Mouse (Mus musculus): Measurements from ENCODE around the gene Grin2c. TPM values are rescaled to one million over a fixed set of nuclear protein-coding genes. Genes with fewer than 3 reads are reported as not detected.

Grin2c gene
- 0.06 and 0.17 TPM in 2 replicates for polyA plus RNA-seq (2016; fragmentation: Nextera tagmentation; extraction: Ambion mirVana)

GRCm38 (mm10) chr11:115267061-115267883 is at the start of gene Grin2c:
Grin2c (minus strand) TSS chr11:115267243.
- Histone ChIP-seq H3K4me2 (replicated peaks) (peak within 1 kb of the TSS; percentile 53), H3K4me1 (peaks cover 30% of the 10 kb centered on the region), H3K36me3 (peaks cover 13% of the 10 kb centered on the region), H3K9me3 (no peaks in the 10 kb centered on the region), H3K9ac (replicated peaks) (0 out of 2 replicates have a peak within 1 kb of the TSS, but pooled peaks have one; percentile 21), H3K27ac (replicated peaks) (no peak within 1 kb of the TSS), H3K27me3 (peaks cover 74% of the 10 kb centered on the region), H3K4me3 (peak within 1 kb of the TSS; percentile 31)
- ATAC-seq (ENCODE audit: low FRiP score, low read depth), result no peak
- 6% methylated on average over 37 of the region's 50 CpGs for WGBS

DNA sequence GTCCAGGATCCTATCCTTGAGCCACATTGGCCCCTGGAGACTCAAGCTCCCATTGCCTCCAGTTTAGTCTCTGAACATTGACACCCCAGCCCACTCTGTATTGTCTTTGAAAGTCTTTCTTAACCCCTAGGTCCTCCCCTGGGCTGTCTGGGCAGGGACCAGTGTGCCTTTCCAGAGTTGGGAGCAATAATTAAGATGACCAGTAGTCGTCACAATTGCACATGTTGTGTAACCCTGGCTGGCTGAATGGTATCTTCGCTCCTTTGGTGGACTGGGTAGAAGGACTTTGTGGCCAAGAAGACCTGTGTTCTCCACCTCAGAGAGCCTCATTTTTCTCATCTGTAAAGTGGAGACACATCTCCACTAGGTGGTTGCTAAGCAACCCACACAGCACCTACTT is 47.2 kb upstream of the Grin2c start:
- Histone ChIP-seq H3K9me3 (no peaks in the 10 kb centered on the region), H3K36me3 (no peaks in the 10 kb centered on the region), H3K4me1 (peaks cover 10% of the 10 kb centered on the region), H3K4me2 (replicated peaks) (no peak overlapping the region), H3K27me3 (peaks cover 76% of the 10 kb centered on the region), H3K9ac (replicated peaks) (no peak overlapping the region), H3K4me3 (no peak overlapping the region), H3K27ac (replicated peaks) (no peak overlapping the region)
- no peak for ATAC-seq (ENCODE audit: low FRiP score, low read depth)
- 40% methylated on average over 2 of the region's 2 CpGs for WGBS

GRCm38 (mm10) chr11:115308781-115309180 is 41.7 kb upstream of the Grin2c start:
- no peaks in the 10 kb centered on the region for H3K9me3 ChIP-seq
- ATAC-seq (ENCODE audit: low FRiP score, low read depth), result no peak
- no peak overlapping the region for H3K4me2 ChIP-seq (replicated peaks)
- WGBS, result 47% methylated on average over 1 of the region's 1 CpGs
- H3K4me3 ChIP-seq, result no peak overlapping the region
- peaks cover 8% of the 10 kb centered on the region; the same call in 1 of the 2 replicates for H3K4me1 ChIP-seq
- no peak overlapping the region for H3K9ac ChIP-seq (replicated peaks)
- H3K27me3 ChIP-seq, result peaks cover 42% of the 10 kb centered on the region
- H3K36me3 ChIP-seq, result no peaks in the 10 kb centered on the region
- no peak overlapping the region for H3K27ac ChIP-seq (replicated peaks)

DNA sequence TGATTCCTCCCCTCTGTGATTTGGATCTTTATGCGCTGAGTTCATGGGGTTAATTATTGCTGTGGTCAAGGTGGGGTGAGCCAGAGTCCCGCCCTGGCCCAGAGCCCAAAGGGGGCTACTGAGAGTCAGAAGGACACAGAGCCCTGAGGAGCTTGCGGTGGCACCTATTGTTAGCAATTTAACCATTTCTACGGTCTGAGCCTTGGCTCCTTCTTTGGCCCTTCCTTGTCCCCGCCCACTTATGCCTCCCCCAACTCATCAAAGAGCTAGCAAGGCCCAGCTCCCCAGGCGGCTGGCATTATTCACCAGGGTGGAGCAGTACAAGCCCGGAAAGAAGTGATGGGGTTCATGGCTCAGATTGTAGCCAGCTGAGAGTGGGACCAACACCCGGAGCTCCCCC is 39.8 kb upstream of the Grin2c start, which contains the start of gene Otop2:
Gene Otop2 (plus strand): TSS at position 301 of the 400 bp plus-strand sequence.
- no peak for ATAC-seq (ENCODE audit: low FRiP score, low read depth)

GRCm38 (mm10) chr11:115303167-115303566 is 36.1 kb upstream of the Grin2c start:
- Histone ChIP-seq H3K4me3 (no peak overlapping the region), H3K4me2 (replicated peaks) (no peak overlapping the region), H3K9ac (replicated peaks) (no peak overlapping the region), H3K36me3 (no peaks in the 10 kb centered on the region), H3K27ac (replicated peaks) (no peak overlapping the region), H3K27me3 (peaks cover 34% of the 10 kb centered on the region), H3K9me3 (no peaks in the 10 kb centered on the region), H3K4me1 (peaks cover 8% of the 10 kb centered on the region; the same call in 1 of the 2 replicates)
- no peak for ATAC-seq (ENCODE audit: low FRiP score, low read depth)
- WGBS, result 77% methylated on average over 8 of the region's 8 CpGs

More for the DNA sequence above, 39.8 kb upstream of the Grin2c start, which contains the start of gene Otop2:
- Histone ChIP-seq H3K9ac (replicated peaks) (no peak within 1 kb of the TSS; the same call in 1 of the 2 replicates), H3K27ac (replicated peaks) (no peak within 1 kb of the TSS), H3K4me2 (replicated peaks) (no peak within 1 kb of the TSS), H3K27me3 (peaks cover 27% of the 10 kb centered on the region; the same call in 1 of the 2 replicates), H3K9me3 (no peaks in the 10 kb centered on the region), H3K4me1 (peaks cover 8% of the 10 kb centered on the region; the same call in 1 of the 2 replicates), H3K36me3 (no peaks in the 10 kb centered on the region), H3K4me3 (no peak within 1 kb of the TSS)
- 14% methylated on average over 8 of the region's 8 CpGs for WGBS

- WGBS, result 97% methylated on average over 2 of the region's 2 CpGs
- H3K4me1 ChIP-seq, result peaks cover 13% of the 10 kb centered on the region; the same call in 1 of the 2 replicates
- H3K27ac ChIP-seq (replicated peaks), result no peak overlapping the region
- no peak overlapping the region for H3K4me2 ChIP-seq (replicated peaks)
- peaks cover 35% of the 10 kb centered on the region for H3K27me3 ChIP-seq
- no peaks in the 10 kb centered on the region for H3K9me3 ChIP-seq
- H3K36me3 ChIP-seq, result no peaks in the 10 kb centered on the region
- no peak overlapping the region for H3K9ac ChIP-seq (replicated peaks)
- no peak for ATAC-seq (ENCODE audit: low FRiP score, low read depth)
- H3K4me3 ChIP-seq, result no peak overlapping the region
Measured at GRCm38 (mm10) chr11:115301351-115301750, 34.3 kb upstream of the Grin2c start.

DNA sequence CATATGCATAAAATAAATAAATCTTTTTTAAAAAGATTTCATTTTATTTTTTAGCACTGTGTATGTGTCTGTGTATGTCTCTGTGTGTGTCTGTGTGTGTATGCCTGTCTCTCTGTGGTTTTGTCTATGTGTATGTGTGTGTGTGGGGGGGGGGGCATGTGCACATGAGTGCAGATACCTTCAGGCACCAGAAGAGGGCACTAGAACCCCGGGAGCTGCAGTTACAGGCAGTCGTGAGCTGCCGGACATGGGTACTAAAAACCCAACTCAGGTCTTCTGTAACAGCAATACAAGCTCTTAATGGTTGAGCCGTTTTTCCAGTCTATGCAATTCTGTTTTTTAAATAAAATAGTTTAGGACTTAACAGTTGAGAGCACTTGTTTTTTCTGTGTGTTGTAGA is 33.7 kb upstream of the Grin2c start:
- no peak overlapping the region for H3K9ac ChIP-seq (replicated peaks)
- H3K27me3 ChIP-seq, result peaks cover 39% of the 10 kb centered on the region
- H3K36me3 ChIP-seq, result no peaks in the 10 kb centered on the region
- no peak overlapping the region for H3K4me3 ChIP-seq
- 87% methylated on average over 4 of the region's 4 CpGs for WGBS
- H3K9me3 ChIP-seq, result no peaks in the 10 kb centered on the region
- no peak overlapping the region for H3K4me2 ChIP-seq (replicated peaks)
- ATAC-seq (ENCODE audit: low FRiP score, low read depth), result no peak
- H3K4me1 ChIP-seq, result peaks cover 13% of the 10 kb centered on the region; the same call in 1 of the 2 replicates
- H3K27ac ChIP-seq (replicated peaks), result no peak overlapping the region

DNA sequence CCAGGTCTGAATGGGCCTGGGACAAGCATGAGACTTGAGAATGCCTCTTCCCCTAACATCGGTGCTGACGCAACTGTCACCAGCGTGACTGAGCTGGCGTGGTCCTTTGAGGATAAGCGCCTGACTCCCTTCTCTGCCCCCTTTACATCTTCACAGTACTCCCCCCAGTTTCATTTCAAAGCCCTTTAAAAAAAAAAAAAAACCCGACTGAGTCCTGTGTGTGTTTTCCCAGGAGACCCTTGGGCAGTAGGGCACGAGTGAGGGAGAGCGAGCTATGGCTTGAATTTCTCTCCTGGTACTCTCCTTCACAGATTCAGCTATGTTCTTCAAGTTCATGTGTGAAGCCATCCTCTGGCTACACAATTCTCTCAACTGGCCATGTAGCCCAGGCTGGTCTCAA is 31.1 kb upstream of the Grin2c start:
- Histone ChIP-seq H3K36me3 (no peaks in the 10 kb centered on the region), H3K27me3 (peaks cover 42% of the 10 kb centered on the region), H3K4me2 (replicated peaks) (0 out of 2 replicates have a peak overlapping the region, but pooled peaks have one; percentile 86), H3K9ac (replicated peaks) (no peak overlapping the region), H3K9me3 (no peaks in the 10 kb centered on the region), H3K4me3 (no peak overlapping the region), H3K27ac (replicated peaks) (no peak overlapping the region), H3K4me1 (peaks cover 13% of the 10 kb centered on the region; the same call in 1 of the 2 replicates)
- WGBS, result 74% methylated on average over 8 of the region's 8 CpGs
- no peak for ATAC-seq (ENCODE audit: low FRiP score, low read depth)

- H3K27me3 ChIP-seq, result peaks cover 42% of the 10 kb centered on the region
- WGBS, result under 1% methylated on average over 43 of the region's 44 CpGs
- peak within 1 kb of the TSS; percentile 86 for H3K4me2 ChIP-seq (replicated peaks)
- H3K9ac ChIP-seq (replicated peaks), result peak within 1 kb of the TSS; percentile 62; the same call in 1 of the 2 replicates
- H3K27ac ChIP-seq (replicated peaks), result no peak within 1 kb of the TSS
- ATAC-seq (ENCODE audit: low FRiP score, low read depth), result peak; percentile 56
- no peaks in the 10 kb centered on the region for H3K36me3 ChIP-seq
- peak within 1 kb of the TSS; percentile 48 for H3K4me3 ChIP-seq
- no peaks in the 10 kb centered on the region for H3K9me3 ChIP-seq
- peaks cover 13% of the 10 kb centered on the region; the same call in 1 of the 2 replicates for H3K4me1 ChIP-seq
Measured at GRCm38 (mm10) chr11:115297214-115297826, 30.3 kb upstream of the Grin2c start, which contains the start of gene Fads6. Fads6 (minus strand) TSS chr11:115297663.

DNA sequence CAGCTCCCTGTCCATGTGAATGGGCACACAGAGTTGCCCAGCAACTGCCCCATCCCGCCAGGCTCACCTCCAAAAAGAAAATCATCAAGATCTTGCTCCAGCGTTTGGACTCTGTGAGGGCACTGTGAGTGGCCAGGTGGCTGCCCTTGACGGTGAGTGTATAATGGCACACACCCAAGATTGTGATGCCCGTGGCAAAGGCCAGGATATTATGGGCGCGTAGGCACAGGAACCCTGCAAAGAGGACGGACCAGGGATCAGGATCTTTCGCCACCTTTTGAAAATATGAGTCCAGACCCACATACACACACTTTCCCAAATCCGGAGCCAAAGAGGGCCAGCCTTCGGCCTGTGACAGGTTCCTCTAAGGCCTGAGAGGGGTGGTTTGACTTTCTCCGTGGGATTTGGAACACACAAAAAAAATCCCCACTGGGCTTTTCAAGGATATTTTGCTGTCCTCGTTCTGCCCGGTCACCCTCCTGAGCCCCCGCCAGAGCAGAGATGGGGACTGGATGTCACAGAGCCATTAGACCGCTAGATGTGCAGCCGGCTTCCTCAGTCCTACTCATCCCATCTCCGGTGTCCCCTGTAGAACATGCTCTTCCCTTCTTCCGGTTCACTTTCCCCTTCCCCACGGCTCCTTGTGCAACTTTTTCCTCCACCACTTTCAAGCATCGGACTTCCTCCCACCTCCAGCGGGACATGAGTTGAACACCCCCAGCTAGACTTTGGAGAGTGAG is 29.6 kb upstream of the Grin2c start:
- Histone ChIP-seq H3K9me3 (no peaks in the 10 kb centered on the region), H3K27ac (replicated peaks) (no peak overlapping the region), H3K27me3 (peaks cover 42% of the 10 kb centered on the region), H3K4me2 (replicated peaks) (peak overlapping the region; percentile 86), H3K36me3 (no peaks in the 10 kb centered on the region), H3K4me3 (peak overlapping the region; percentile 48), H3K4me1 (peaks cover 13% of the 10 kb centered on the region; the same call in 1 of the 2 replicates), H3K9ac (replicated peaks) (peak overlapping the region; percentile 62; the same call in 1 of the 2 replicates)
- ATAC-seq (ENCODE audit: low FRiP score, low read depth), result no peak
- WGBS, result 56% methylated on average over 21 of the region's 21 CpGs

DNA sequence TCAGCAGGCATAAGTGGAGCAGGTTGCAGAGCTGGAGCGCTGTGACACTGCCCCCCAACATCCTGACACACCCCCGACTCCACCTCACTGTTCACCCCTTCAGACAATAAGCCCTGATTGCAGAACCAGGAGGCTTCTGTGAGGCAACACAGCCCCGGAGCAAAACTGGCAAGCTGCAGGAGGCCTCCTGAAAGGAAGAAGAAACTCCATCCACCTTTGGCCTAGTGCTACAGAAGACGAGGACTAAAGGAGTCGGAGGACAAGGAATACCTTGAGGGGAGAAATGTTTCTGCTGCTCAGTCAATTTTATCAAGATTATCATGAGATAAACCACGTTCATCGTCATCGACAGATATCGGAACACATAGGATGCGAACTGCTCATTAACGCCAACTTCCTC is 28.9 kb upstream of the Grin2c start:
- Histone ChIP-seq H3K9me3 (no peaks in the 10 kb centered on the region), H3K27me3 (peaks cover 42% of the 10 kb centered on the region), H3K27ac (replicated peaks) (no peak overlapping the region), H3K9ac (replicated peaks) (no peak overlapping the region), H3K4me3 (no peak overlapping the region), H3K4me2 (replicated peaks) (no peak overlapping the region), H3K36me3 (no peaks in the 10 kb centered on the region), H3K4me1 (peaks cover 13% of the 10 kb centered on the region; the same call in 1 of the 2 replicates)
- ATAC-seq (ENCODE audit: low FRiP score, low read depth), result no peak
- WGBS, result 90% methylated on average over 11 of the region's 11 CpGs

All from midbrain, embryonic 12.5 days (tissue).